Mouse (Mus musculus) layer of hippocampus, postnatal 10 days (tissue): ENCODE results near the gene Agr2. TPM values are rescaled to one million over a fixed set of nuclear protein-coding genes. Genes with fewer than 3 reads are reported as not detected.

Source experiments
- DNase-seq, 2 experiments: peaks; one replicate each; pipeline ENCODE4 v3.0.0; 2021; ENCODE audit warnings: low spot score in 2 of 2
- long read RNA-seq: library from polyadenylated mRNA; stranded (forward); transcript quantifications from one replicate; pipeline ENCODE4 v2.0.0, GENCODE M21; 2023
- total RNA-seq, 2 experiments: library from RNA; stranded (reverse); gene quantifications; 2 replicates each; pipeline ENCODE4 v1.2.3; 2021

Agr2 gene
- total RNA-seq, result not detected
- long read RNA-seq, partial matches to known transcripts, result 0 of 1 reads
- long read RNA-seq, other reads (novel, unspliced or antisense), result 0 of 1 reads

DNA sequence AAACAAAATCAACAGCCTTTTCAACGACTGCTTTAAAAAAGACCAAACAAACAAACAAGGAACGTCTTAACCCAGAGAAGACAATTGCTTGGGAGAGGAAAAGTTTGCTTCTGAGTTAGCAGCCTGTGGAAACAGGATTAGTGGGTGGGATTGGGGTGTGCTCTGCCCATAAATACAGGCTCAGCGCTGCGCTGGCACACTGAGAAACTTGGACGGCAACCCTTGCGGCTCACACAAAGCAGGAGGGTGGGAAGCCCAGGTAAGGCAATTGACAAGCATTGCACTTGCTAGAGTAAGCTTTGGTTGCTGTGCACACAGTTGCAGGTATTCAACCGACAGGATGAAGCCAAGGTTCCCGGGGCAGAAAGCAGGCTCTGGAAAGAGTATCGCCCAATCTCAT, at the start of gene Agr2:
Gene Agr2 (plus strand): TSS at position 197 of the 400 bp plus-strand sequence.
- no peak for DNase-seq

- no peak for DNase-seq
These were observed 41.0 kb upstream of the Agr2 start for GRCm38 (mm10) chr12:35951757-35952156.

DNA sequence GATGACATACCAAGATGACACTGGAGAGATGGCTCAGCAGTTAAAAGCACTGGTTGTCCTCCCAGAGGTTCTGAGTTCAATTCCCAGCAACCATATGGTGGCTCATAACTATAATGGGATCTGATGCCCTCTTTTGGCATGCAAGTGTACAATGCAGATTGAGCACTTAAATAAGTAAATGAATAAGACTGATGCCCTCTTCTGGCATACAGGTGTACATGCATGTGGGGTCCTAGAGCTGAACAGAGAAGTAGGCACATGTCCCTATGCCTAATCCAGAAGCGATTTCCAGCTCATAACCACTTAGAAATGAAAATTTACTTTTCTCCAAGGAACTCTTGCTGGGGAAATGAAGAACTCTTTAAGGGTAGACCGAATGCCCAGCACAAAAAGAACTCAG, 35.5 kb upstream of the Agr2 start:
- no peak for DNase-seq

DNA sequence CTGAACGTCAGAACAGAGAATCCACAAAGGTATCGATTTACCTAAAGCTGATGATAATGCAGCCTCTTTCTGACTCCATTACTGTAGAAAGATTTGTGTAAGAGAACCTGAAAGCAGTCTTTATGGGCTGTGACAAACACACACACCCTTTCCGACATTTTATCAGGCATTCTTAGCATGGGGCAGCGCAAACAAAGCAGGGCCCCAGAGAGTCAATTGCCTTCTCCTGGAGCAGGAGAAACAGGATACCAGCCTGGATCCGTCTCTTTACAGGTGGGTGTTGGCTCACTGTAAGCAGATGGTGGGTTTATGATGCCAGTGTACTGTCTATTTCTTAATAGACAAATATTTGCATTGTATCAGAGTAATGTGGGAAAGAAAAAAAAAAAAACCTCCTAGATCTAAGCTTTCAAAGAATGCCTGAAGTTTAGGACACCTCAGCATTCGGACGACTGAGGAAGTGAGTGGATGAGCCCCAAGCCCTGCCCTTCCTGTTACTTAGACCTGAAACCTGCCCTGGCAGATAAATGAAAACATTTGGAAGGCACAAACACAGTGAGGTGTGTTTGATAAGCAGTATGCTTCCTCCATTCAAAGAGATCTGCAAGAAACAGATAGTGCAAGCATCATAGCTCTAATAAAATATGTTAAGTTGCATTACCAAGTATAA, 26.5 kb upstream of the Agr2 start:
- no peak for DNase-seq

DNA sequence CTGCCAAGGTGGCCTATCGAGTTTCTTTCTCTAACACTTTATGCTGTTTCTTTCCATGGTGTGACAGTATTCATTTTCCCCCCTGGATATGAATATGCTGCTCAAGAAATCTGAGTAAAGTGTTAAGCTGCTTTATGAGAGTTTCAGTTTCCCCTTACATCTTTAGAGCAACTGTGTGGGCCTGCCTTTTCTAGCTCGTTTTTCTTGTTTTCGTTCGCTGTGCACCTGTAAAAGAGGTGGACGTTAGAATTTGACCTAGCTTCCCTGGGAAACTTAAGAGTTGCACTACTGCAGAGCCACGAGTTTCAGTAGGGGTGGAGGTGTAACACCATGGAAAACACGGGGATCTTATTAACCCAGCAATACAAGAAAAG, 26.0 kb upstream of the Agr2 start:
- DNase-seq, result no peak

DNA sequence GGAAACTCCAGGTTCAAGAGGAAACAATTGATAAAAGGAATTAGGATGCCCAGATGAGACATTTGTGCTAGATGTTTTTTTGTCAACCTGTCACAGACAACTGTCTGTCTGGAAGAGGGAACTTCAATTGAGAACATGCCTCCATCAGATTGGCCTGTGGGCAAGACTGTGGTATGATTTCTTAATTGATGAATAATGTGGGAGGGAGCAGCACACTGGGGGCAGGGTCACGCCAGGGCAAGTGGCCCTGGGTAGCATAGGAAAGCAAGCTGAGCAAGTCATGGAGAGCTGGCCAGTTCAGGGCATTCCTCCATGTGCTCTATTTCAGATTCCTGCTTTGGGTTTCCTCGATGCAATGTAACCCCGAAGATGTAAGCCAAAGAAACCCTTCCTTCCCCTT, 16.8 kb upstream of the Agr2 start:
- no peak for DNase-seq

GRCm38 (mm10) chr12:35977633-35978246, 15.0 kb upstream of the Agr2 start:
- no peak for DNase-seq

DNA sequence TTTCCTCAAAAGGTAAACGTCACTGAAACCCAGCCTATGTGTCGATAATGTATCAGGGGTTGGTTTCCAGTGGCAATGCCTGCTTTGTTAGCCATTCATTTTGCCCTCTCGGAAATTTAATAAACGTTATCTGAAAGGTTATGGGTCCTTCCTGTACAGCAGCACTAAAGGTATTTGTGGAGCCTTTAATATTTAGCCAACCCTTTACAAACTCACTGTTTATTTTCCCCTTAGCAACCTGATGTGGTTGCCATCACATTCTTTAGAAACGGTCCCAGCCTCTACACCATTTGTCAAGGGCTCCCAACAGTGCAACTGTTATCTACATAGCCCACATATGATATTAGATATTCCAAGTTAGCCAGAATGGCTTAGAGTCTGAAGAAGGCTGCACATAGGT, 13.1 kb upstream of the Agr2 start:
- no peak for DNase-seq

- no peak for DNase-seq
These were observed 10.9 kb upstream of the Agr2 start for GRCm38 (mm10) chr12:35981732-35982360.

DNA sequence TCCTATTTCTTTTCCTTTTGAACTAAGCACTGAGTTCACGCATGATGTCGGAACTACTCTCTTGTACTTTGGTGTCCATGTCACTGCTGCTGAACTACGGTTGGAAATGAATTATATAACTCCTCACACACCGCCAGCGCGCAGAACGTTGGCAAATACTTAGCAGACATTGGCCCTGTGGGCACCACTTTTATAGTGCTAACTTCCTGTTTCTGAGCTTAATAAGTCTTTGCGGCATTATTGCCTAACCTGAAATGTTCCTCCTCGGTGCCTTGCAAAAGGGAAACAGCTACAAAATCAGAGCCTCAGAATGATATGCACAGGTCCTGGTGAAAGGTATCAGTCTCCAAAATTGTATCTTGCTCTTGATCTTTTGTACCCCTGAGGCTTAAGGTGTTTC, 9.2 kb upstream of the Agr2 start:
- DNase-seq, result no peak

GRCm38 (mm10) chr12:35984743-35985142, 8.0 kb upstream of the Agr2 start:
- DNase-seq, result no peak

- no peak for DNase-seq
These were observed 876 bp downstream of the Agr2 start for GRCm38 (mm10) chr12:35993583-35993982.

DNA sequence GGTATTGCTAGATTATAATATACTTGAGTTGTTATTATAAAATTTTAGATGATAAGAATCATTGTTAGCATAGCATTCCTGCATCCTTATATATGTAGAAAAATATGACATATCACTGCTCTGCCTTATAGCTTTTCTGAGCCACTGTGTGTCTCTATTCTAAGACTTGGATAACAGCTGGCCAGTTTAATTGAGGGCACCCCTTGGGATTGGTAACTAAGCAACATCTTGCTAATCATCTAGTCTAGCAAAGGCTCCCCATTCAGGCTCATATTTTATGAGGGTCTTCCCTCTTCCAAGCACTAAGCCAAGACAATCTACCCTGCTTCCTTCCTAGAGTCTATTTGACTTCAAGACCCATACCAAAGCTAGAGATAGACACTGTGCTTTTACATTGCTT, 1.4 kb downstream of the Agr2 start:
- DNase-seq, result no peak

DNA sequence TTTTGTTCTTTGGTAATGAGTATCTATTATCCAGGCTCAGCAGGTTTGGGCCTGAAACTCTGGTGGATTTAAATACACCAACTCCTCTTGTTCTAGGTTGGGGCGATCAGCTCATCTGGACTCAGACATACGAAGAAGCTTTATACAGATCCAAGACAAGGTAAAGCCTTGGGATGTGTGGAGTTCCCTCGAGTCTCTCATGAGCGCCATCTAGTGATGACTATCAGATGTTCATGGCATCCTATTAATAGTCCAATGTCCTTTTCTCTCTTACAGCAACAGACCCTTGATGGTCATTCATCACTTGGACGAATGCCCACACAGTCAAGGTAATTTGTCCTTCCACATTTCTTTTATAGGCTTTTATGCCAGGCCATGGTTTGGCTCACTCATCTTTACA, 3.1 kb downstream of the Agr2 start:
- no peak for DNase-seq

GRCm38 (mm10) chr12:36004714-36005113, 12.0 kb downstream of the Agr2 start:
- DNase-seq, result no peak

- DNase-seq, result no peak
These were observed 14.9 kb downstream of the Agr2 start for GRCm38 (mm10) chr12:36007581-36007980.

DNA sequence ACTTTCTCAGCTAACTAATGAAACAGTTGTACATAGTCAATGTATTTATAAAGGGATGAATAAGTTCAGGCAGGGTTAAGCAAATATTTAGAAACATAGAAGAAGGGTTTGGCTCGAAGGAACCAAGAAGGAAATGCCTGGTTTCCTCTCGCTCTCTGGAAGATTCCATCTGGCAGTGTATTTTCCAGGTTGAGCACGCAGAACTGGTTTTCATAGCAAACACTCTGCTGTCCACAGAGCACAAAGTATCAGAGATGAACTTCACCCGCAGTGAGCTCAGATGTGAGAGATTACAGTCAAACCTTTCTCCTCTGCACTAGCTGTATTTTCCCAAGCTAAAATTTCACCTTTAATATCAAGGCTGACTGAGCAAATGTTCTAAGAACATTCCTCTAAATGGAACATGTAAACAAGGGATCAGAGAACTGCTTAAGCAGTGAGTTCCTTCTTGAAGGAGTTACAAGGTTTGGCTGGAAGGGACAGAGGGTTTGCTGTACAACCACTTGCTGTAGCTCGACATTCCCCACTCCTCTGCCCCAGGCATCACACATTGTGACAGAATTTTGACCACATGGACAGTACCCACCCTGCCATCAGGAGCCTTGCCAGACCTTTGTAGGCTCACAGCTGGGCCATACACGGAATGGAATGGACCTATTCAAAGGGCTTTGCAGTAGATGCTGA, 15.8 kb downstream of the Agr2 start:
- no peak for DNase-seq

GRCm38 (mm10) chr12:36013216-36013910, 20.7 kb downstream of the Agr2 start:
- no peak for DNase-seq

- DNase-seq, result no peak
These were observed 25.1 kb downstream of the Agr2 start for GRCm38 (mm10) chr12:36017791-36018190.

- DNase-seq, result no peak
These were observed 26.9 kb downstream of the Agr2 start for GRCm38 (mm10) chr12:36019572-36019971.

- DNase-seq, result no peak
These were observed 27.4 kb downstream of the Agr2 start for GRCm38 (mm10) chr12:36020081-36020480.
